Mouse (Mus musculus) forebrain, embryonic 14.5 days (tissue): ENCODE measurements around the gene D7Ertd443e. TPM values are rescaled to one million over a fixed set of nuclear protein-coding genes. Genes with fewer than 3 reads are reported as not detected.

Experiments
- ATAC-seq: fragments of 200-750 bp; cut with Nextera tagmentation; 2 replicates; pipeline ENCODE4 v1.8.0; 2017; ENCODE audit warnings: mild to moderate bottlenecking, moderate library complexity
- DNase-seq: peaks from one replicate; pipeline ENCODE4 v3.0.0-alpha.2; 2015; ENCODE audit warnings: low spot score
- H3K27ac ChIP-seq: fragments of 300-500 bp; sonication (generic); 2 replicates; pipeline ENCODE4 v1.5.1; 2014; ENCODE audit warnings: low read depth, mild to moderate bottlenecking, control low read depth, low read length, moderate library complexity
- H3K27me3 ChIP-seq: fragments of 300-500 bp; sonication (generic); replicated peaks from 2 replicates; pipeline ENCODE4 v1.6.1; 2014; ENCODE audit warnings: low read length, control low read depth, mixed read lengths; ENCODE audit not compliant: control insufficient read depth, insufficient read depth
- H3K36me3 ChIP-seq: fragments of 300-500 bp; sonication (generic); 2 replicates; pipeline ENCODE4 v1.6.1; 2014; ENCODE audit warnings: low read length, control low read depth; ENCODE audit not compliant: control insufficient read depth, insufficient read depth
- H3K4me1 ChIP-seq: fragments of 300-500 bp; sonication (generic); 2 replicates; pipeline ENCODE4 v1.6.1; 2014; ENCODE audit warnings: antibody characterized with exemption, low read length, control low read depth; ENCODE audit not compliant: control insufficient read depth, insufficient read depth
- H3K4me2 ChIP-seq: fragments of 300-500 bp; sonication (generic); 2 replicates; pipeline ENCODE4 v1.6.1; 2014; ENCODE audit warnings: mild to moderate bottlenecking, control low read depth, low read length
- H3K4me3 ChIP-seq: fragments of 300-500 bp; sonication (generic); 2 replicates; pipeline ENCODE4 v1.5.1; 2014; ENCODE audit warnings: low read depth, low read length, control low read depth
- H3K9ac ChIP-seq: fragments of 300-500 bp; sonication (generic); 2 replicates; pipeline ENCODE4 v1.6.1; 2014; ENCODE audit warnings: mild to moderate bottlenecking, low read length, control low read depth, moderate library complexity
- H3K9me3 ChIP-seq: fragments of 300-500 bp; sonication (generic); replicated peaks from 2 replicates; pipeline ENCODE4 v1.6.1; 2016; ENCODE audit warnings: low read length, control low read depth, mixed read lengths; ENCODE audit not compliant: control insufficient read depth
- WGBS: fragments of 180-500 bp; shearing (Covaris S2); extraction: QIAGEN DNeasy Blood & Tissue Kit; methylation state at CpG from one replicate; pipeline ENCODE4 v1.1.7; 2014; 5-methylcytosine and 5-hydroxymethylcytosine counted together
- polyA plus RNA-seq: library from polyadenylated mRNA; unstranded; fragments of >200 nt; fragmentation: Nextera tagmentation; extraction: Ambion mirVana; gene quantifications from 2 replicates; pipeline ENCODE4 v1.2.1, GENCODE M21; 2014

Gene D7Ertd443e
- polyA plus RNA-seq, 1 experiment from 2014 or later = not detected

- Histone ChIP-seq H3K9ac (no peak overlapping the region), H3K4me2 (no peak overlapping the region), H3K9me3 (no peaks in the 10 kb centered on the region), H3K36me3 (no peaks in the 10 kb centered on the region), H3K27me3 (no peaks in the 10 kb centered on the region), H3K27ac (no peak overlapping the region), H3K4me3 (no peak overlapping the region), H3K4me1 (no peaks in the 10 kb centered on the region)
- DNase-seq (no peak), ATAC-seq (no peak)
- WGBS = 74% methylated on average over 4 of the region's 4 CpGs
Measured at GRCm38 (mm10) chr7:134265783-134266182, 119.7 kb downstream of the D7Ertd443e start.

- Histone ChIP-seq H3K4me3 (no peak overlapping the region), H3K4me2 (no peak overlapping the region), H3K27me3 (no peaks in the 10 kb centered on the region), H3K36me3 (no peaks in the 10 kb centered on the region), H3K9ac (no peak overlapping the region), H3K4me1 (no peaks in the 10 kb centered on the region), H3K27ac (no peak overlapping the region), H3K9me3 (no peaks in the 10 kb centered on the region)
- DNase-seq (peak; percentile 72), ATAC-seq (peak; percentile 54)
- WGBS = 46% methylated on average over 4 of the region's 4 CpGs
Measured at GRCm38 (mm10) chr7:134263146-134263906, 122.1 kb downstream of the D7Ertd443e start.

GRCm38 (mm10) chr7:134261003-134261701, 124.3 kb downstream of the D7Ertd443e start:
- Histone ChIP-seq H3K9ac (no peak overlapping the region), H3K36me3 (no peaks in the 10 kb centered on the region), H3K27me3 (no peaks in the 10 kb centered on the region), H3K27ac (no peak overlapping the region), H3K4me2 (no peak overlapping the region), H3K4me3 (no peak overlapping the region), H3K4me1 (no peaks in the 10 kb centered on the region), H3K9me3 (no peaks in the 10 kb centered on the region)
- peak; percentile 12 for DNase-seq
- WGBS = 65% methylated on average over 4 of the region's 4 CpGs
- ATAC-seq = no peak

- Histone ChIP-seq H3K27ac (no peak overlapping the region), H3K4me3 (no peak overlapping the region), H3K4me1 (no peaks in the 10 kb centered on the region), H3K9me3 (no peaks in the 10 kb centered on the region), H3K27me3 (no peaks in the 10 kb centered on the region), H3K36me3 (no peaks in the 10 kb centered on the region), H3K9ac (no peak overlapping the region), H3K4me2 (no peak overlapping the region)
- DNase-seq = no peak
- 90% methylated on average over 7 of the region's 7 CpGs for WGBS
- ATAC-seq = no peak
Measured at GRCm38 (mm10) chr7:134250273-134250870, 135.1 kb downstream of the D7Ertd443e start.

- no peaks in the 10 kb centered on the region for H3K27me3 ChIP-seq
- 95% methylated on average over 2 of the region's 2 CpGs for WGBS
- no peak overlapping the region for H3K9ac ChIP-seq
- no peak overlapping the region for H3K4me2 ChIP-seq
- no peaks in the 10 kb centered on the region for H3K36me3 ChIP-seq
- H3K4me3 ChIP-seq = no peak overlapping the region
- H3K27ac ChIP-seq = no peak overlapping the region
- ATAC-seq (no peak), DNase-seq (no peak)
- H3K9me3 ChIP-seq = no peaks in the 10 kb centered on the region
- H3K4me1 ChIP-seq = no peaks in the 10 kb centered on the region
Measured at GRCm38 (mm10) chr7:134248041-134248440, 137.4 kb downstream of the D7Ertd443e start.

- H3K27ac ChIP-seq = no peak overlapping the region
- ATAC-seq = no peak
- H3K4me3 ChIP-seq = no peak overlapping the region
- H3K4me2 ChIP-seq = no peak overlapping the region
- no peak overlapping the region for H3K9ac ChIP-seq
- no peaks in the 10 kb centered on the region for H3K9me3 ChIP-seq
- 28% methylated on average over 5 of the region's 5 CpGs for WGBS
- H3K36me3 ChIP-seq = no peaks in the 10 kb centered on the region
- no peak for DNase-seq
- H3K27me3 ChIP-seq = no peaks in the 10 kb centered on the region
- H3K4me1 ChIP-seq = no peaks in the 10 kb centered on the region
Measured at GRCm38 (mm10) chr7:134246624-134247023, 138.8 kb downstream of the D7Ertd443e start.

- H3K4me1 ChIP-seq = no peaks in the 10 kb centered on the region
- 90% methylated on average over 1 of the region's 1 CpGs for WGBS
- no peaks in the 10 kb centered on the region for H3K9me3 ChIP-seq
- H3K4me3 ChIP-seq = no peak overlapping the region
- no peaks in the 10 kb centered on the region for H3K27me3 ChIP-seq
- H3K4me2 ChIP-seq = no peak overlapping the region
- no peak overlapping the region for H3K27ac ChIP-seq
- DNase-seq (no peak), ATAC-seq (no peak)
- H3K9ac ChIP-seq = no peak overlapping the region
- no peaks in the 10 kb centered on the region for H3K36me3 ChIP-seq
Measured at GRCm38 (mm10) chr7:134242773-134243172, 142.7 kb downstream of the D7Ertd443e start.

- Histone ChIP-seq H3K9me3 (no peaks in the 10 kb centered on the region), H3K9ac (no peak overlapping the region), H3K4me1 (no peaks in the 10 kb centered on the region), H3K27me3 (no peaks in the 10 kb centered on the region), H3K36me3 (no peaks in the 10 kb centered on the region), H3K27ac (no peak overlapping the region), H3K4me3 (no peak overlapping the region), H3K4me2 (no peak overlapping the region)
- ATAC-seq (no peak), DNase-seq (no peak)
- 85% methylated on average over 4 of the region's 4 CpGs for WGBS
Measured at GRCm38 (mm10) chr7:134241212-134241611, 144.2 kb downstream of the D7Ertd443e start.

- Histone ChIP-seq H3K4me2 (no peak overlapping the region), H3K4me3 (no peak overlapping the region), H3K4me1 (no peaks in the 10 kb centered on the region), H3K36me3 (no peaks in the 10 kb centered on the region), H3K9ac (no peak overlapping the region), H3K27me3 (no peaks in the 10 kb centered on the region), H3K27ac (no peak overlapping the region), H3K9me3 (no peaks in the 10 kb centered on the region)
- no peak for ATAC-seq
- 95% methylated on average over 1 of the region's 1 CpGs for WGBS
- no peak for DNase-seq
Measured at GRCm38 (mm10) chr7:134240579-134240978, 144.9 kb downstream of the D7Ertd443e start.
